Mouse (Mus musculus) urinary bladder, adult 2 months (tissue): ENCODE results near the gene Rnf10. TPM values are rescaled to one million over a fixed set of nuclear protein-coding genes. Genes with fewer than 3 reads are reported as not detected.

Source experiments
- DNase-seq: peaks from one replicate; pipeline ENCODE4 v3.0.0; 2022; ENCODE audit warnings: low spot score
- polyA plus RNA-seq: library from polyadenylated mRNA; depleted of rRNA; stranded (reverse); fragments of >200 nt; gene quantifications from 2 replicates; pipeline ENCODE4 v1.2.3, GENCODE M21; 2012

Gene Rnf10
- polyA plus RNA-seq, 1 experiment, result 144 TPM

- DNase-seq, result no peak
Observed at GRCm38 (mm10) chr5:115275998-115276397, 3.3 kb upstream of the Rnf10 start.

DNA sequence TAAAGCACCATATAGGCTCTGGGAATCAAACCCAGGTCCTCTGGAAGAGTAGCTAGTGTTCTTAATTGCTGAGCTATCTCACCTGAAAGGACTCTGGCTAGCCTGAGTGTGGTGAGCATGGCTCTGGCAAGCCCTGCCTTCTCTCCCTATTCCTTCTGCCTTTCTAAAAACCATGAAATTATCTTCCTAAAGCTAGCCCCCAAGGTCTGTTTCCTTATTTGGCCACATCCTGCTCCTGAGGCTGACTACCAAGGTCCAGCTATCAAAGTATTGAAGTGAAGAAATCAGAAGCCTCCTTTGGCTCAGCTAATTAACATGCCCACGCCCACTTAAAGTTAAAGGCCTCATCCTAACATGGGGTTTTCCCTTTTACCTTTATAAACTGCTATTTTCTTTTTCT lies 2.1 kb upstream of the Rnf10 start:
- no peak for DNase-seq

DNA sequence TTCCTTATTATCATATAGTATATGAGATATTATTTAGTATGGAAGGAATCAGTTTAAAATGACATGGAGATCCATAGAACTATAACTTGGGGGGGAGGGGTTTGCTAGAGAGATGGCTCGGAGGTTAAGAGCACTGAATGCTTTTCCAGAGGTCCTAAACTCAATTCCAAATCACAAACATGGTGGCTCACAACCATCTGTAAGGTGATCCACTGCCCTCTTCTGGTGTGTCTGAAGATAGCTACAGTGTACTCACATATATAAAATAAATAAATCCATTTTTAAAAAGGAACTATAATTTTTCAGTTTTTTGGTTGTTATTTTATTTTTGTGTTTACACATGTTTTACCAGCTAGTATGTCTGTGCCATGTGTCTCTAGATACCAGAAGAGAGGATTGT lies 1.7 kb upstream of the Rnf10 start:
- no peak for DNase-seq

DNA sequence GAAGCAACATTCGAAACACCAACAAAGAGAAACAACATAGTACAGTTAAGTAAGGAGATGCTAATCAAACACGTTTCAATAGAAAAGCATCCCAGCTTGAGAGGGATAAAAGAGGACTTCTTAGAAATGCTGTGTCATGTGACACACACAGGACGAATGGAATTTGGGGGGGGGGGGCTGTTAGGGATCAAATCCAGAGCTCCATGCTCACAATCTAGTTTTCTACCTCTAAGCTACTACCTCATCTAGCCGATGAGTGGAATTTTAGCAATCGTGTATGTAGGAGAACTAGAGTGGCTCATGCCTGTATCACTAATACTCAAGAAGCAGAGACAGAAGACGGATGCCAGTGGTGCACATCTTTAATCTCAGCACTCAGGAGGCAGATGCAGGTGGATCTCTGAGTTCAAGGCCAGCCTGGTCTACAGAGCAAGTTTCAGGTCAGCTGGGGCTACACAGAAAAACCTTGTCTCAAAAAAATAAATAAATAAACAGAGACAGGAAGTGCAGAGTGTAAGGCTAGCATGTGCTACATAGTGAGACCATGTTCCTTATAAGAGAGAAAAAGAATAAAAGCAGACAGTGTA lies 944 bp upstream of the Rnf10 start:
- no peak for DNase-seq

DNA sequence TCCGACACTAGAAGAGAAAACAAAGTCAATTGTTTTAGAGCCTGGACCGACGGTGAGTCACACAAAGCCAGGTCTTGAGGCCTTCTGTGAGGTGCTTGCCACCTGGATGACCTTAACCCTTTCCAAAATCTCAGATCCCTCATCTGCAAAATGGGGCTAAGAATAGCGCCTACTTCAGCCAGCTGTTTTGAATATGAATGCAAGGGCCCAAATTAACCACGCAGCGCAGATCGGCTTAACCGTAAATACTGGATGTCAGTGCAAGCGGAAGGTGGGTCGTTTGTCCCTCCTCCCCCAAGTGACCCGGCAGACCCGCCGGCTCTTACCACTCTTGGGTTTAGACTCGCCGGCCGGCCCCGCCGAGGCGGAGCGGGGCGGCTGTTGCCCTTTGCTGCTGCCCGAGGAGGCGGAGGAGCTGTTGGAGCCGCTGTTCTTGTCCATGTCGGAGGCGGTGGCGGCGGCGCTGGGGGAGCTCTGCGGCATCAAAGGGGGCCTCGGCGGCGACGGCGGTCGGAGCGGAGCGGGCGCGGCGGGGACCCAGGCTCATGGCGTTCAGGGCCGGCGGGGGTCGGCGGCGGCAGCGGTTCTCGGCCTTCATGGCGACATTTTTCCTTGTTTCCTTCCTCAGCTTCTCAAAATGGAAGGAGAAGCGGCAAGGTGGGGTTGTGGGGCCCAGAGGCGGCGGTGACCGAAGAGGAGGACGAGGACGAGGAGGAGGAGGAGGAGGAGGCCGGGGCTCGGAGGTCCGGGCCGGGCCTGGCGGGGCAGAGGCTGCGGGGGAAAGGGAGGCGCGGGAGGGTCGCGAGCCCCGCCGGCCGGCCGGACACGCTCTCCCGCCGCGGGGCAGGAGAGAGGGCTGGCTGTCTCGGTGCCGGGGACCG lies 527 bp downstream of the Rnf10 start:
- peak; percentile 54 for DNase-seq

DNA sequence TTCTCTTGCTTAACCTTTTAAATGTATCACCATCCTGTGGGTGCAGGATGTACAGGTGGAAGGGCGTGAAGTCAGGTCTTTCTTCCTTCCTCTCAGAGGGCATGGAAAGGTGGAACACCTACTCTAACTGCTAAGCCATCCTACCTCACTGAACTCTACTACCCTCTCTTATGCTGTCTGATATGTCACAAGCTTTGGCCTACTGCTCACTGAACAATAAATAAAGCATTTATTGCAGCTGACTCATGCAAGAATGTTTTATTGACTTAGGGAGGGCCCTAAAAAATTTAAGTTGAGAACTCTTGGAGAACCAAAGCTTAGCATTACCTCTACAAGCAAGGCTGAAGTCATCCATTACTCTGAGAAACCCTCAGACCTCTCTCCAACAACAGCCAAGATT lies 2.7 kb downstream of the Rnf10 start:
- no peak for DNase-seq

GRCm38 (mm10) chr5:115268266-115268665 lies 4.4 kb downstream of the Rnf10 start:
- DNase-seq, result no peak

DNA sequence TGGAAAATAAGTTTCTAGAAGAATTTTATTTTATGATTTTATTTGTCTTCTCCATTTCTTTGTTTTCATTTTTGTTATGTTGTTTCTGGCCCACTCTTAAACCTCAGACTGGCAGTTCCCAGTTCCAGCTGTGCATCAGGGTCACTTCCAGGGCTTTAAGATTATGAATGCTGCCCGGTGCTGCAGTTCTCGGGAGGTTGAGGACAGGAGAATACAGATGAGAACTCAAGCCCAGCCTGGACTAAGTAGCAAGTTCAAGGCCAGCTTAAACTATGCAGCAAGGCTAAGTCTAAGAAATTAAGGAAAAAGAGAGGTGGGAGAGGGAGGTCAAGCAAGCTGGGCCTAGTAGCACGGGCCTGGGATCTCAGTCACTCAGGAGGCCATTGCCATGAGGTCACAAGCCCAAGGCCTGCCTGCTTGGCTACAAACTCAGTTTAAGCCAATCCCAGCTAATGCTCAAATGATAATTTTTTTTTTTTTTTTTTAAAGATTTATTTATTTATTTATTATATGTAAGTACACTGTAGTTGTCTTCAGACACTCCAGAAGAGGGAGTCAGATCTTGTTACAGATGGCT lies 5.1 kb downstream of the Rnf10 start:
- no peak for DNase-seq

DNA sequence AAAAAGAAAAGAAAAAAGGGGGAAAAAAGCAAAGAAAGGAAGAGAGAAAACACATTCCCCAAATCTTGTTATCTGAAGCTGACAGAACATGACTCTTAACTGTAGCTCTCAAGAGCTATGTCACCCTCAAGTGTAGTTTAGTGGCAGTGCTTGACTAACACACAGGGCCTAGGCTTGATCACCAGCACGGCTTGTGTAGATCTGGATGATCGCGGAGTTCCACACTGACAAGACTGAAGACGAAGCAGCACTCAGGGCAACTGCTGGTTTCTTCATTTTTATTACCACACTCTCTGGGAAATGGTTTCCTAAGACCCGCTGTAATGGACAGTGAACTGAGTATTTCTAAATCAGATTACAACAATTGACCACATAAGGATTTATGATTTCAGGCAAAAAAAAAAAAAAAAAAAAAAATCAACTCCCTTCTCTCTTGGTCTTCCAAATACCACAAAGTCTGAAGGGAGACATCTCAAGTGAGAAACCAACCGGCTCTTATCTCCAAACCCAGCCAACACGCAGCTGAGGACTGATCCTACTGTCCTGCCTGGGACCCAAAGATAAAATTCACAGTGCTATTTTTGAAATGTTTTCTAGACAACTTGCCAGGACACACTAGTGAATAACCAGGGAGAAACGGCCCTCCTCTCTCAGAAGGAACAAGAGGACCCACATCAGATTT lies 5.8 kb downstream of the Rnf10 start:
- no peak for DNase-seq

GRCm38 (mm10) chr5:115266340-115266739 lies 6.4 kb downstream of the Rnf10 start:
- no peak for DNase-seq

DNA sequence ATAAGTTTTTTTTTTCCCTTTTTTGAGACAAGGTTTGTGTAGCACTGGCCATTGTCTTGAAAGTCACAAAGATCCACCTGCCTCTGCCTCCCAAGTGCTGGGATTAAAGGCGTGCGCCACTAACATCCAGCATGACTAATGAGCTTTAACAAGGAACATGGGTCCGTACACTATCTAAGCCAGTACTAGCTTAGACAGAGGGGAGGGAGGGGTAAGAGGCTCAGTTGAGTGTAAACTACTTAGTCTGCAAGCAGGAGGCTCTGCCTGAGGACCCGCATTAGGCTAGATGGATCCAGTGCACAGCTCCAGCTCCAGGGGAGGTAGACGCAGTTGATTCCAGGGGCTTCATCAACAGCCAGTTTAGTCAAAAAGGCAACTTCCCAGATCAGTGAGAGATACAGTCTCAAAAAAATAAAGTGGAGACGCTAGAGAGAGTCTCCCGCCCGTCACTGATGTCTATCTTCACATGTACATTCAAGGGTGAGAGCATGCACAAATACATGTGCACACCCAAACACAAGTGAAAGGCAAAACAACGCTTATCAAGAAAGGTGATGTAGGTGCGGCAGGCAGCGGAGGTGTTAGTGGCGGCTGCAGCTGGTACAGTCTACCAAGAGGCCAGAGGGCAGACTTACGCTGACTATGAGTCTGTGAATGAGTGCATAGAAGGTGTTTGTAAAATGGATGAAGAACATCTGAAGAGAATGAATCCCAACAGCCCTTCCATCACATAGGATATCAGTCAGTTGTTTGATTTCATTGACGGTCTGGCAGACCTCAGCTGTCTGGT lies 10.0 kb downstream of the Rnf10 start:
- DNase-seq, result no peak

DNA sequence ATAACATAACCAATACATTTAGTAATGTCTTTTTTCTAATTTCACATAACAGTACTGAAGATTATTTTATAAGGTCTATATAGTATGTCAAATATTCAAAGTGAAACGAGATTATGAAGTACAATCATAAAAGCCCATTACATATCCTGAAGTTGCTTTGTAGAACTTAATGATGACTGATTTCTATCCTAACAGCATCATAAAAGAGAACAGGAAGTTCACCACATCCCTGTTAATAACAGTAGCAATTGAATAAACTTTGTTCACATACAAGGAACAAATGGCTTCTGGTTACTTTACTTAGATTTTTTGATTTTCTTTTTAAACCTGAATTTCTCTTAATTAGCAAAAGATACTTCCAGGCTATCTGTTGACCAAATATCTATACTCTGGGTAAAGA lies 10.8 kb downstream of the Rnf10 start:
- DNase-seq, result no peak

DNA sequence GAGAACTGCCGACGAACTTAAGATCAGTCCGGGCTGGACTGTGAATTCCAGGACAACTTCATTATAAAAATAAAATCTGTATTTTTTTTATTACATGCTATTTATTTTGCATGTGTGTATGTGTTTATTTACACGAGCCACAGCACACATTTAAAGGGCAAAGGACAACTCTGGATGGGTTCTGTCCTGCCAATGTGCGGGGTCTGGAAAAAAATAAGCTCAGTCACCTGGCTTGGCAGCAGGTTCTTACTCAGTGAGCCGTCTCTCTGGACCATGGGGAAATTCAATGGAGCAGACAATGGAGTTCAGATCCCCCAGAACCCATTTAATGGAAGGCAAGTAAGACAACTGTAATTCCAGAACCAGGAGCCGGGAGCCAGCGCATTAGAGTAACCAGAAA lies 11.6 kb downstream of the Rnf10 start:
- no peak for DNase-seq

DNA sequence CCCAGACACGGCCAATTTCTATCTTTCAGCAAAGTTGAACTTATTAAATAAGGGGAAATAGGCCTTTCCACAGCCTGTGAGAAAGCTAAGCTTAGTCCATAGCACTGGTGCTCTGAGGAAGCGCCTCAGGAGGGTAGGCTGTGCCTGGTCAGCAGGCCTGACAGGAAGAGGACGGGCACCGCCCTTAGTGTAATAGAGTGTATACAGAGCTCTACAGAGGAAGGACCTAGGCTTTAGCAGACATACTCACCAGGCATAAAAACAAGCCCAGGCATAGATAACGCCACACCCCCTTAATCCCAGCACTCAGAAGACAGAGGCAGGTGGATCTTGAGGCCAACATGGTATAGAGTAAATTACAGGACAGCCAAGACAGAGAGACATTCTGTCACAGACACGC lies 12.3 kb downstream of the Rnf10 start:
- DNase-seq, result no peak

- DNase-seq, result no peak
Observed at GRCm38 (mm10) chr5:115256909-115257546, 15.7 kb downstream of the Rnf10 start.

GRCm38 (mm10) chr5:115255472-115255871 lies 17.2 kb downstream of the Rnf10 start:
- DNase-seq, result no peak

DNA sequence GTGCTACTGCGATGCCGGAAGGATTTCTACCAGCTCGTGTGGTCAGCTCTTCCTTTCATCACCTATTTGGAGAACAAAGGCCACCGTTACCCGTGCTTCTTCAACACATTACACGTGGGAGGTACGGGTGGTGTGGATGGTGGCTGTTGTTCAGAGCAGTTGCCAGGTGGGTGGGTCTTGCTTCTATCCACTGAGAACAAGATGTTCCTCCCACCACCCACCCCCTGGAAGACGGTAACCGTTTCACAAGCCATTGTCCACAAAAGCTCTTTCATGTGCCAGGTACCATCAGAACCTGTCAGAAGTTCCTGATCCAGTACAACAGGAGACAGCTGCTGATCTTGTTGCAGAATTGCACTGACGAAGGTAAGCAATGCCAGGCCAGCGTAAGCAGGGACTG lies 32.5 kb downstream of the Rnf10 start:
- no peak for DNase-seq

- no peak for DNase-seq
Observed at GRCm38 (mm10) chr5:115238729-115239195, 33.9 kb downstream of the Rnf10 start.

GRCm38 (mm10) chr5:115237803-115238728 lies 34.6 kb downstream of the Rnf10 start:
- peak; percentile 86 for DNase-seq

GRCm38 (mm10) chr5:115235786-115236263 lies 36.9 kb downstream of the Rnf10 start, which contains the start of gene Pop5:
Gene Pop5 (plus strand): TSS chr5:115235836.
- peak; percentile 75 for DNase-seq
